Mouse (Mus musculus) stomach, postnatal 0 days (tissue): Measurements from ENCODE around the gene Mpnd.

Experiments used
- CTCF ChIP-seq: IDR thresholded peaks from 2 replicates; pipeline ENCODE4 v1.5.1; 2016; ENCODE audit warnings: antibody characterized with exemption, low read depth, mild to moderate bottlenecking, moderate library complexity
- EP300 ChIP-seq: optimal IDR thresholded peaks from 2 replicates; pipeline ENCODE3; 2016; ENCODE audit warnings: antibody characterized with exemption

- TF ChIP-seq CTCF, result no peak
- no peak for TF ChIP-seq EP300
These were observed 47.0 kb upstream of the Mpnd start for GRCm38 (mm10) chr17:55958584-55958886.
